Mouse (Mus musculus) limb, embryonic 11.5 days (tissue): ENCODE measurements around the gene Prkcsh. TPM values are rescaled to one million over a fixed set of nuclear protein-coding genes. Genes with fewer than 3 reads are reported as not detected.

Experiments
- ATAC-seq: fragments of 200-750 bp; cut with Nextera tagmentation; 2 replicates; pipeline ENCODE4 v1.8.0; 2017; ENCODE audit warnings: low read depth; ENCODE audit not compliant: insufficient number of reproducible peaks, low FRiP score, low TSS enrichment
- DNase-seq: peaks from one replicate; pipeline ENCODE4 v3.0.0-alpha.2; 2015; ENCODE audit warnings: low spot score
- H3K27ac ChIP-seq: fragments of 300-500 bp; sonication (generic); replicated peaks from 2 replicates; pipeline ENCODE4 v1.5.1; 2014; ENCODE audit warnings: low read depth, mild to moderate bottlenecking, low read length
- H3K27me3 ChIP-seq: fragments of 300-500 bp; sonication (generic); 2 replicates; pipeline ENCODE4 v1.6.1; 2014; ENCODE audit warnings: mild to moderate bottlenecking, low read length, mixed read lengths; ENCODE audit not compliant: control insufficient read depth, insufficient read depth
- H3K36me3 ChIP-seq: fragments of 300-500 bp; sonication (generic); 2 replicates; pipeline ENCODE4 v1.6.1; 2014; ENCODE audit warnings: mild to moderate bottlenecking, low read length, moderate library complexity, mixed read lengths; ENCODE audit not compliant: control insufficient read depth, insufficient read depth
- H3K4me1 ChIP-seq: fragments of 300-500 bp; sonication (generic); 2 replicates; pipeline ENCODE4 v1.6.1; 2014; ENCODE audit warnings: low read length, mixed read lengths; ENCODE audit not compliant: control insufficient read depth, insufficient read depth
- H3K4me2 ChIP-seq: fragments of 300-500 bp; sonication (generic); 2 replicates; pipeline ENCODE4 v1.6.1; 2014; ENCODE audit warnings: low read depth, mild to moderate bottlenecking, moderate library complexity; ENCODE audit not compliant: severe bottlenecking
- H3K4me3 ChIP-seq: fragments of 300-500 bp; sonication (generic); 2 replicates; pipeline ENCODE4 v1.5.1; 2014; ENCODE audit warnings: low read depth, low read length
- H3K9ac ChIP-seq: fragments of 300-500 bp; sonication (generic); 2 replicates; pipeline ENCODE4 v1.6.1; 2014; ENCODE audit warnings: mild to moderate bottlenecking, low read length
- H3K9me3 ChIP-seq: fragments of 300-500 bp; sonication (generic); 2 replicates; pipeline ENCODE4 v1.6.1; 2016; ENCODE audit warnings: low read length; ENCODE audit not compliant: control insufficient read depth
- WGBS: fragments of 180-500 bp; shearing (Covaris S2); extraction: QIAGEN DNeasy Blood & Tissue Kit; methylation state at CpG from one replicate; pipeline ENCODE4 v1.1.7; 2014; 5-methylcytosine and 5-hydroxymethylcytosine counted together
- polyA plus RNA-seq: library from polyadenylated mRNA; unstranded; fragments of >200 nt; fragmentation: Nextera tagmentation; extraction: Ambion mirVana; gene quantifications from 2 replicates; pipeline ENCODE4 v1.2.1, GENCODE M21; 2014

The Prkcsh gene
- polyA plus RNA-seq, 1 experiment from 2014 or later: 86.4 TPM

- no peak overlapping the region for H3K4me3 ChIP-seq
- H3K9me3 ChIP-seq: no peaks in the 10 kb centered on the region
- DNase-seq: no peak
- H3K4me1 ChIP-seq: peaks cover 12% of the 10 kb centered on the region
- H3K36me3 ChIP-seq: no peaks in the 10 kb centered on the region
- H3K9ac ChIP-seq: no peak overlapping the region
- H3K4me2 ChIP-seq: no peak overlapping the region
- H3K27me3 ChIP-seq: peaks cover 54% of the 10 kb centered on the region
- no peak for ATAC-seq
- WGBS: 70% methylated on average over 11 of the region's 11 CpGs
- H3K27ac ChIP-seq: no peak overlapping the region
Measured at GRCm38 (mm10) chr9:22049315-22049714, 46.7 kb downstream of the Prkcsh start.

GRCm38 (mm10) chr9:22049721-22050270, 47.2 kb downstream of the Prkcsh start:
- H3K4me3 ChIP-seq: no peak overlapping the region

GRCm38 (mm10) chr9:22050351-22050889, 47.8 kb downstream of the Prkcsh start:
- 1% methylated on average over 41 of the region's 43 CpGs for WGBS
- Histone ChIP-seq H3K9ac (no peak overlapping the region), H3K4me2 (peak overlapping the region; percentile 55), H3K9me3 (no peaks in the 10 kb centered on the region), H3K27ac (no peak overlapping the region), H3K4me3 (peak overlapping the region; percentile 29), H3K4me1 (peaks cover 15% of the 10 kb centered on the region), H3K36me3 (no peaks in the 10 kb centered on the region), H3K27me3 (peaks cover 62% of the 10 kb centered on the region)
- ATAC-seq: no peak
- DNase-seq: peak; percentile 78

More at GRCm38 (mm10) chr9:22049721-22050270, 47.2 kb downstream of the Prkcsh start:
- Histone ChIP-seq H3K4me2 (no peak overlapping the region), H3K27ac (no peak overlapping the region), H3K9me3 (no peaks in the 10 kb centered on the region), H3K9ac (no peak overlapping the region), H3K27me3 (peaks cover 58% of the 10 kb centered on the region), H3K36me3 (no peaks in the 10 kb centered on the region), H3K4me1 (peaks cover 14% of the 10 kb centered on the region)
- no peak for ATAC-seq
- WGBS: 64% methylated on average over 4 of the region's 4 CpGs
- DNase-seq: no peak

GRCm38 (mm10) chr9:22051161-22051957, 48.8 kb downstream of the Prkcsh start:
- Histone ChIP-seq H3K27me3 (peaks cover 64% of the 10 kb centered on the region), H3K4me3 (peak overlapping the region; percentile 29), H3K4me1 (peaks cover 15% of the 10 kb centered on the region), H3K27ac (no peak overlapping the region), H3K9ac (no peak overlapping the region), H3K9me3 (no peaks in the 10 kb centered on the region), H3K36me3 (no peaks in the 10 kb centered on the region), H3K4me2 (peak overlapping the region; percentile 55)
- no peak; the same call in 1 of the 2 replicates for ATAC-seq
- DNase-seq: peak; percentile 31
- WGBS: 2% methylated on average over 59 of the region's 67 CpGs

- WGBS: 1% methylated on average over 21 of the region's 28 CpGs
- H3K4me3 ChIP-seq: peak within 1 kb of the TSS; percentile 29
- no peaks in the 10 kb centered on the region for H3K9me3 ChIP-seq
- peaks cover 64% of the 10 kb centered on the region for H3K27me3 ChIP-seq
- no peak for ATAC-seq
- no peaks in the 10 kb centered on the region for H3K36me3 ChIP-seq
- no peak within 1 kb of the TSS for H3K9ac ChIP-seq
- H3K4me2 ChIP-seq: peak within 1 kb of the TSS; percentile 55
- H3K27ac ChIP-seq: no peak within 1 kb of the TSS
- DNase-seq: peak; percentile 38
- peaks cover 15% of the 10 kb centered on the region for H3K4me1 ChIP-seq
Measured at GRCm38 (mm10) chr9:22051958-22052254, 49.3 kb downstream of the Prkcsh start, which contains the start of gene Elavl3. Gene Elavl3 (minus strand): TSS chr9:22052023.

- WGBS: 41% methylated on average over 7 of the region's 7 CpGs
- no peak for ATAC-seq
- Histone ChIP-seq H3K27me3 (peaks cover 63% of the 10 kb centered on the region), H3K4me2 (no peak overlapping the region), H3K9me3 (no peaks in the 10 kb centered on the region), H3K9ac (no peak overlapping the region), H3K4me1 (peaks cover 15% of the 10 kb centered on the region), H3K36me3 (peaks cover 10% of the 10 kb centered on the region), H3K27ac (no peak overlapping the region), H3K4me3 (no peak overlapping the region)
- DNase-seq: peak; percentile 77
Measured at GRCm38 (mm10) chr9:22053657-22054056, 51.1 kb downstream of the Prkcsh start.

GRCm38 (mm10) chr9:22054411-22055076, 51.9 kb downstream of the Prkcsh start:
- DNase-seq (peak; percentile 75), ATAC-seq (no peak; the same call in 1 of the 2 replicates)
- Histone ChIP-seq H3K9ac (no peak overlapping the region), H3K9me3 (no peaks in the 10 kb centered on the region), H3K4me3 (no peak overlapping the region), H3K4me2 (no peak overlapping the region; the same call in 1 of the 2 replicates), H3K36me3 (peaks cover 10% of the 10 kb centered on the region), H3K27me3 (peaks cover 54% of the 10 kb centered on the region), H3K27ac (no peak overlapping the region), H3K4me1 (peaks cover 15% of the 10 kb centered on the region)
- 2% methylated on average over 32 of the region's 32 CpGs for WGBS

GRCm38 (mm10) chr9:22055713-22056112, 53.1 kb downstream of the Prkcsh start:
- H3K27ac ChIP-seq: no peak overlapping the region
- peaks cover 43% of the 10 kb centered on the region for H3K27me3 ChIP-seq
- H3K9ac ChIP-seq: no peak overlapping the region
- peaks cover 12% of the 10 kb centered on the region for H3K4me1 ChIP-seq
- H3K9me3 ChIP-seq: no peaks in the 10 kb centered on the region
- no peak overlapping the region for H3K4me3 ChIP-seq
- H3K4me2 ChIP-seq: no peak overlapping the region
- DNase-seq: no peak
- no peak for ATAC-seq
- 29% methylated on average over 29 of the region's 29 CpGs for WGBS
- peaks cover 10% of the 10 kb centered on the region for H3K36me3 ChIP-seq
